25 mouse cellular contexts compared by ENCODE assay signal in genomic region chr4:141249383-141249782, GRCm38 (mm10). TPM values are rescaled to one million over a fixed set of nuclear protein-coding genes. Genes with fewer than 3 reads are reported as not detected.
"Had no signal": no experiment of that assay in that cellular context is flagged by ENCODE, and none has a peak within 500 bp of the region (broad histone marks: within the 10 kb centered on the region; RNA-seq: fewer than 3 reads in every experiment).

No protein-coding gene starts in this region.

- H3K9me3 ChIP-seq: heart, embryonic 13.5 days; heart, embryonic 15.5 days; hindbrain, embryonic 10.5 days; hindbrain, embryonic 12.5 days; intestine, embryonic 15.5 days; limb, embryonic 13.5 days had no signal

- H3K4me3 ChIP-seq: gastrocnemius, adult 2 months; heart, adult 2 months; hindbrain, embryonic 12.5 days; intestine, embryonic 15.5 days; layer of hippocampus, adult 2 months; left cerebral cortex, adult 2 months had no signal

- ATAC-seq: hindbrain, embryonic 16.5 days; inflammation-experienced regulatory T-cells, adult 6 months had no signal

- DNase-seq: gastrocnemius, adult 2 months; gastrocnemius, postnatal 10 days; gastrocnemius, postnatal 25 days; heart, adult 2 months; heart, postnatal 14 days; heart, postnatal 4 days; kidney, adult 18-20 months; kidney, adult 8-10 months; kidney, postnatal 10 days; kidney, postnatal 25 days; liver had no signal

- H3K9ac ChIP-seq: heart, embryonic 13.5 days; heart, embryonic 15.5 days; hindbrain, embryonic 12.5 days; hindbrain, embryonic 14.5 days; intestine, embryonic 15.5 days; limb, embryonic 13.5 days had no signal

- H3K27ac ChIP-seq: gastrocnemius, adult 2 months; heart, adult 2 months; heart, embryonic 13.5 days; heart, embryonic 15.5 days; hindbrain, embryonic 10.5 days; hindbrain, embryonic 12.5 days; hindbrain, embryonic 14.5 days; intestine, embryonic 15.5 days; layer of hippocampus, adult 2 months; left cerebral cortex, adult 2 months; limb, embryonic 13.5 days had no signal

- H3K4me2 ChIP-seq: heart, embryonic 11.5 days; hindbrain, embryonic 12.5 days; liver, embryonic 11.5 days had no signal

- H3K36me3 ChIP-seq: heart, embryonic 13.5 days; heart, embryonic 15.5 days; hindbrain, embryonic 12.5 days had no signal

RNA-seq across cellular contexts. Expression of gene Arhgef19, which starts 10.1 kb away (rescaled TPM):
- total RNA-seq: granulocyte monocyte progenitor cell, adult 5-6 weeks had no signal
- polyA plus RNA-seq: inflammation-experienced regulatory T-cells, adult 6 months had no signal

RNA-seq across cellular contexts. Expression of gene Rsg1, which starts 35.6 kb away (rescaled TPM):
- total RNA-seq: gastrocnemius, adult 2 months had no signal

RNA-seq across cellular contexts. Expression of gene Epha2, which starts 51.7 kb away (rescaled TPM):
- polyA plus RNA-seq: inflammation-experienced regulatory T-cells, adult 6 months had no signal
